Mouse (Mus musculus) forebrain, embryonic 11.5 days (tissue): Measurements from ENCODE around the gene Vangl2. TPM values are rescaled to one million over a fixed set of nuclear protein-coding genes. Genes with fewer than 3 reads are reported as not detected.

Source experiments
- ATAC-seq: fragments of 200-750 bp; cut with Nextera tagmentation; replicated peaks from 2 replicates; pipeline ENCODE4 v1.8.0; 2017; ENCODE audit warnings: moderate TSS enrichment; ENCODE audit not compliant: low FRiP score
- DNase-seq: peaks from one replicate; pipeline ENCODE4 v3.0.0-alpha.2; 2017; ENCODE audit warnings: low spot score
- H3K27ac ChIP-seq: fragments of 300-500 bp; sonication (generic); 2 replicates; pipeline ENCODE4 v1.5.1; 2014; ENCODE audit warnings: low read depth, low read length
- H3K27me3 ChIP-seq: fragments of 300-500 bp; sonication (generic); 2 replicates; pipeline ENCODE4 v1.6.1; 2014; ENCODE audit warnings: mild to moderate bottlenecking, low read length, mixed read lengths; ENCODE audit not compliant: control insufficient read depth, insufficient read depth
- H3K36me3 ChIP-seq: fragments of 300-500 bp; sonication (generic); 2 replicates; pipeline ENCODE4 v1.6.1; 2014; ENCODE audit warnings: mild to moderate bottlenecking, low read length, moderate library complexity, mixed read lengths; ENCODE audit not compliant: control insufficient read depth, insufficient read depth
- H3K4me1 ChIP-seq: fragments of 300-500 bp; sonication (generic); replicated peaks from 2 replicates; pipeline ENCODE4 v1.6.1; 2014; ENCODE audit warnings: low read length, mixed read lengths; ENCODE audit not compliant: control insufficient read depth, insufficient read depth
- H3K4me2 ChIP-seq: fragments of 300-500 bp; sonication (generic); 2 replicates; pipeline ENCODE4 v1.6.1; 2014; ENCODE audit warnings: low read depth, mild to moderate bottlenecking, low read length, moderate library complexity, mixed read lengths; ENCODE audit not compliant: severe bottlenecking
- H3K4me3 ChIP-seq: fragments of 300-500 bp; sonication (generic); 2 replicates; pipeline ENCODE4 v1.5.1; 2014; ENCODE audit warnings: low read depth, low read length
- H3K9ac ChIP-seq: fragments of 300-500 bp; sonication (generic); 2 replicates; pipeline ENCODE4 v1.6.1; 2014; ENCODE audit warnings: low read length
- H3K9me3 ChIP-seq: fragments of 300-500 bp; sonication (generic); 2 replicates; pipeline ENCODE4 v1.6.1; 2016; ENCODE audit warnings: low read length, mixed read lengths; ENCODE audit not compliant: control insufficient read depth
- WGBS: fragments of 180-500 bp; shearing (Covaris S2); extraction: QIAGEN DNeasy Blood & Tissue Kit; methylation state at CpG from one replicate; pipeline ENCODE4 v1.1.7; 2014; 5-methylcytosine and 5-hydroxymethylcytosine counted together
- polyA plus RNA-seq: library from polyadenylated mRNA; unstranded; fragments of >200 nt; fragmentation: Nextera tagmentation; extraction: Ambion mirVana; gene quantifications from 2 replicates; pipeline ENCODE4 v1.2.1, GENCODE M21; 2014

Gene Vangl2
- polyA plus RNA-seq, 1 experiment from 2014 or later = 47.0 TPM

- H3K4me3 ChIP-seq = peak overlapping the region; percentile 17; the same call in 1 of the 2 replicates
- no peaks in the 10 kb centered on the region for H3K27me3 ChIP-seq
- H3K9me3 ChIP-seq = no peaks in the 10 kb centered on the region
- H3K9ac ChIP-seq = peak overlapping the region; percentile 51
- peak overlapping the region; percentile 53 for H3K4me2 ChIP-seq
- peaks cover 11% of the 10 kb centered on the region; the same call in 1 of the 2 replicates for H3K36me3 ChIP-seq
- peaks cover 59% of the 10 kb centered on the region for H3K4me1 ChIP-seq
- ATAC-seq = no peak
- DNase-seq = no peak
- H3K27ac ChIP-seq = peak overlapping the region; percentile 97
- WGBS = 59% methylated on average over 8 of the region's 8 CpGs
These were observed 12.2 kb downstream of the Vangl2 start for GRCm38 (mm10) chr1:172016031-172016430.

DNA sequence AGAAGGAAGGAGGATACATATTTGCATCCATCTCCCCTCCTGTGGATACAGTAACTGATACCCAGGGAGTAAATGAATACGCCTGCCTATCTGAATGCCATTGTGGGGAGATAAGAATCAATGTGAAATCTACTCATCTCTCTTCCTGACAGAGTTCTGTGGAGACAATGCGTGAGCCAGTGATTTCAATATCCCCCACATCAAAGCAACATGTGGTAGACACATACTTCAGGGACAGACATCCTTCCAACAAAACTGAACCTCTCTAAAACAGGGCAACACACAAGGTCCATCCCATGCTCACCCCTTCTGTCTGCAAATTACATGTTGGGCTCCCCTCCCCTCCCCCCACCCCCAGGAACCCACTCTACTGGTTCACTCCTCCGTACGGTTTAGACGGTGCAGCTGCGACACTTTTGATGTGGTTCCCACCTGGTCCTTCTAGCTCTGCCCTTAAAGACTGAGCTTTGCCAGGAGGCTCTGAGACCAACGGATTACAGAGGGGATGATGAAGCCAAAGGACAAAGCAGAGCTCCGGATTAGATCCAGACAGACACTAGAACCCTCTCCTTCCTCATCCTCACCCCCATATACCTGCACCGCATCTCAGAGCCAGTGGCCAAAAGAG, 12.8 kb downstream of the Vangl2 start:
- Histone ChIP-seq H3K4me2 (peak overlapping the region; percentile 53), H3K9ac (peak overlapping the region; percentile 51), H3K4me1 (peaks cover 58% of the 10 kb centered on the region), H3K36me3 (peaks cover 17% of the 10 kb centered on the region; the same call in 1 of the 2 replicates), H3K27ac (peak overlapping the region; percentile 97), H3K4me3 (no peak overlapping the region), H3K27me3 (no peaks in the 10 kb centered on the region), H3K9me3 (no peaks in the 10 kb centered on the region)
- no peak for ATAC-seq
- no peak for DNase-seq
- 56% methylated on average over 9 of the region's 9 CpGs for WGBS

DNA sequence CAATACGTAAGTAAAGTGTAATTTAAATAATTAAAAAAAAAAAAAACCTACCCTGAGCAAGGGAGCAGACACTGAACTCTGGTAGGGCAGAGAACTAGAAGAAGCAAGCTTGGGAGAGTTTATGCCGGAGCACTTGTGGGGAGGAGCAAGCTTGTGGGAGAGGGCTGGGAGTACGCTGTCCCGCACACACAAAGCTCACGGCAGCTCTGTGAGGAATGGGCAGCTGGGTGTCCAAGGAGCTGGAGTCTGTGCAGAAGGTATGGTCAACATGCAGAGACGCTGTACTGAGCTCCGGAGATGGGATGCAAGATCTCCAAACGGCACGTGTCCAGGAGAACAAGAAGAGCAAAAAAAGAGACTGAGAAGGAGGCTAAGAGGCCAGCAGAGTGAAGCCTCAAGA, 13.5 kb downstream of the Vangl2 start:
- DNase-seq = no peak

DNA sequence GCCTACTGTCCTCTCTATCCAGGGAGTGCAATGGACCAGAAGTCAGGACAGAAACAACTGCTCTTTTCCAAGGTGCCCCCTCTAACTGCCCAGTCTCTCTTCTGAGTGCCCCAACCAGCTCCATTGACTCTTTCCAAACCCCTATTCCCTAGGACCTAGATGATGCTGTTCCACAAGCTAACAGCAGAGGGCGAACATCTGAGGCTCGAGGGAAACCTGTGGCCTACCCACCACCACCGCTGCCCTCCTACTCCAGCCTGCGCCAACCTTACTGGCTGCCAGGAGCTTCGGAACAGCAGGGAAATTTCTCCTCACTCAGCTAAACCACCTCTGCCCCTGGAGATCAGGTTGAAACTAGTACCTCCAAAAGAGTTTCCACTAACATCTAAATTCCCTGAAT, 16.2 kb downstream of the Vangl2 start:
- Histone ChIP-seq H3K4me1 (peaks cover 34% of the 10 kb centered on the region), H3K27ac (peak overlapping the region; percentile 46; the same call in 1 of the 2 replicates), H3K36me3 (peaks cover 44% of the 10 kb centered on the region), H3K4me2 (no peak overlapping the region), H3K4me3 (no peak overlapping the region), H3K27me3 (no peaks in the 10 kb centered on the region), H3K9me3 (no peaks in the 10 kb centered on the region), H3K9ac (no peak overlapping the region)
- 16% methylated on average over 5 of the region's 5 CpGs for WGBS
- ATAC-seq (no peak), DNase-seq (peak; percentile 86)

More for the DNA sequence above, 13.5 kb downstream of the Vangl2 start:
- Histone ChIP-seq H3K4me2 (peak overlapping the region; percentile 53), H3K9me3 (no peaks in the 10 kb centered on the region), H3K4me1 (peaks cover 51% of the 10 kb centered on the region), H3K36me3 (peaks cover 23% of the 10 kb centered on the region; the same call in 1 of the 2 replicates), H3K9ac (peak overlapping the region; percentile 51), H3K27me3 (no peaks in the 10 kb centered on the region), H3K4me3 (peak overlapping the region; percentile 4; the same call in 1 of the 2 replicates), H3K27ac (peak overlapping the region; percentile 97)
- no peak for ATAC-seq
- 53% methylated on average over 9 of the region's 9 CpGs for WGBS

- ATAC-seq = no peak
- no peak overlapping the region for H3K4me2 ChIP-seq
- no peak overlapping the region for H3K9ac ChIP-seq
- DNase-seq = peak; percentile 35
- no peaks in the 10 kb centered on the region for H3K9me3 ChIP-seq
- H3K4me1 ChIP-seq = peaks cover 22% of the 10 kb centered on the region
- WGBS = 93% methylated on average over 20 of the region's 20 CpGs
- no peak overlapping the region for H3K4me3 ChIP-seq
- no peaks in the 10 kb centered on the region for H3K27me3 ChIP-seq
- peaks cover 52% of the 10 kb centered on the region for H3K36me3 ChIP-seq
- H3K27ac ChIP-seq = no peak overlapping the region
These were observed 18.0 kb downstream of the Vangl2 start for GRCm38 (mm10) chr1:172010042-172010824.

DNA sequence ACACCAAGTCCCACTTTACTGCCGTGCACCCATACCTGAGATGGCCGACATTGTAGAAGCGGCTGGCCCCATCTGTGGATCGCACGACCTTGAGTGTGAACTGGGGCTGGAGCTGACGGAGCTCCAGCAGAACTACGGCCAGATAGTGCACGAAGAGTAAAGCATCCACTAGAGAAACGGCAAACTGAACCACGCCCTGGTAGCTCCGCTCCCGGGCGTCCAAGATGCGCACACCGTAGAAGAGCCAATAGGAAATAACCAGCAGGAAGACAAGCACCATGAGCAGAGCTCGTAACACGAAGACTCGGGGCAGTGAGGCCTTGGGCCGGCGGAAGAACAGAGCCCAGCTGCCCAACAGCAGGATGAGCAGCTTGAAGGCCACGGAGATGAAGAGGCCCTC, 18.8 kb downstream of the Vangl2 start:
- ATAC-seq (no peak), DNase-seq (no peak)
- H3K27me3 ChIP-seq = no peaks in the 10 kb centered on the region
- 96% methylated on average over 21 of the region's 21 CpGs for WGBS
- H3K4me1 ChIP-seq = peaks cover 14% of the 10 kb centered on the region; the same call in 1 of the 2 replicates
- H3K4me3 ChIP-seq = no peak overlapping the region
- H3K9me3 ChIP-seq = no peaks in the 10 kb centered on the region
- H3K36me3 ChIP-seq = peaks cover 57% of the 10 kb centered on the region
- no peak overlapping the region for H3K4me2 ChIP-seq
- H3K27ac ChIP-seq = no peak overlapping the region
- no peak overlapping the region for H3K9ac ChIP-seq

GRCm38 (mm10) chr1:172008351-172008750, 19.9 kb downstream of the Vangl2 start:
- H3K9me3 ChIP-seq = no peaks in the 10 kb centered on the region
- 94% methylated on average over 9 of the region's 9 CpGs for WGBS
- DNase-seq (peak; percentile 53), ATAC-seq (no peak)
- peaks cover 62% of the 10 kb centered on the region for H3K36me3 ChIP-seq
- no peaks in the 10 kb centered on the region for H3K27me3 ChIP-seq
- H3K27ac ChIP-seq = no peak overlapping the region
- H3K4me3 ChIP-seq = no peak overlapping the region
- H3K4me2 ChIP-seq = no peak overlapping the region
- H3K4me1 ChIP-seq = peaks cover 6% of the 10 kb centered on the region; the same call in 1 of the 2 replicates
- no peak overlapping the region for H3K9ac ChIP-seq

GRCm38 (mm10) chr1:172007761-172008160, 20.5 kb downstream of the Vangl2 start:
- Histone ChIP-seq H3K9ac (no peak overlapping the region), H3K4me2 (no peak overlapping the region), H3K9me3 (no peaks in the 10 kb centered on the region), H3K27me3 (no peaks in the 10 kb centered on the region), H3K4me1 (peaks cover 4% of the 10 kb centered on the region; the same call in 1 of the 2 replicates), H3K4me3 (no peak overlapping the region), H3K27ac (no peak overlapping the region), H3K36me3 (peaks cover 61% of the 10 kb centered on the region)
- DNase-seq = peak; percentile 53
- ATAC-seq = no peak
- 98% methylated on average over 21 of the region's 21 CpGs for WGBS
